Comparison of ENCODE assay signal across 9 mouse cellular contexts in the genomic region with DNA sequence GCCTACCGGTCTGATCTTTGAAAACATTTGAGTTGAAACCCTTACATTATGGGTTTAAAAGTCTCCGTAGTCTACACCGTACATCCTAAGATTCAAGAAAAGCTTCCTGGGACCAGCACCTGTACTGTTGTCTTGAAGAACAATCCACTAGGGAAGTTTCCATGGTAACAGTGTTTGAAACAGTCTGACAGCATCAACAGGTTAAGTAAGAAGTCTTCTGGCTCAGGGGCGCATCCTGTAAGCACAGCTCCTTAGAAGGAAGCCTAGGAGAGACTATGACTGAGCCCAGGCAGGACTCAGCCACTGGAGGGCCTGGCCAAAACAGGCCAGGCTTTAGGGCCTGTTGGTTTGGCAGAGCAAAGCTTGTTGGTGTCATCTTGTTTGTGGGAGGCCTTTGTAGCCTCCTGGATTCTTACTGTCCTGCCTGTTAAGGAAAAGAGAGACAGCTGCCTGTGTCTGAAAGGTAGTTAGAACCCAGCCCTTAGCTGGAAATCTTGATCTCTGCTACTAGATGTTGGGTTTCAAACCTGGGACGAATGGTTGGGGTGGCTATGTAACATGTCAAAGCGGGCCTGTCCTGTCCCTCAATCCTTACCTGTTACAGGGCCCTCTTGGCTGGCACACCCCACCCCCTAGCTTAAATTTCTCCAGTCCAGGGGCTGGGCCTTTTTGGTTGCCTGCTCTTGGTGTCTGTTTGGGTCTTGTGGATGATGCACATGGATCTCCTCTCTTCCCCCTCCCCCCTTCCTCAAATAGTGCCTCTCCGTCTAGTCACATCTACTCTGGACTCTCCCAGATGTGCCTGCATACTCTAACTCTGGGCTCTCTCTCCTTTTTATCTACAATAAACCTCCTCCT.
DNase-seq lines count a peak whose midpoint lies in the region; ATAC-seq lines count a peak whose summit lies in the region.
"Had no signal": no experiment of that assay in that cellular context is flagged by ENCODE, and none has a peak within 500 bp of the region (broad histone marks: within the 10 kb centered on the region; RNA-seq: fewer than 3 reads in every experiment).

No protein-coding gene starts in this region.

- no peaks in the 10 kb centered on the region for H3K9me3 ChIP-seq in heart, embryonic 14.5 days (ENCODE audit: control insufficient read depth, low read length)

- no peak overlapping the region for H3K4me2 ChIP-seq in heart, embryonic 14.5 days (ENCODE audit: low read length)

- ATAC-seq in heart, embryonic 14.5 days (ENCODE audit: insufficient number of reproducible peaks, insufficient read depth, low FRiP score, low read depth) = no peak
- peak; percentile 55 for ATAC-seq in inflammation-experienced regulatory T-cells, adult 6 months

- peaks cover 4% of the 10 kb centered on the region; the same call in 1 of the 2 replicates for H3K36me3 ChIP-seq in heart, embryonic 14.5 days (ENCODE audit: control insufficient read depth, insufficient read depth, low read length)

- DNase-seq in heart, postnatal 10 days = no peak
- DNase-seq in CD4-positive helper T cell, adult 2 months (ENCODE audit: low read depth, low spot score) = peak; percentile 42
- peak; percentile 44 for DNase-seq in ES-CJ7 (ENCODE audit: low read depth, low spot score)
- no peak for DNase-seq in ovary, postnatal 36 days (ENCODE audit: low spot score)
- no peak for DNase-seq in urinary bladder, postnatal 25 days (ENCODE audit: low spot score)
- DNase-seq: right cerebral cortex, postnatal 14 days had no signal

- intact Hi-C loops in heart, postnatal 10 days (cut with DNase I) = no loop called here

- H3K27me3 ChIP-seq in heart, embryonic 14.5 days (ENCODE audit: control insufficient read depth, insufficient read depth, low read length) = no peaks in the 10 kb centered on the region

- peaks cover 25 to 40% of the 10 kb centered on the region in 2 experiments for H3K4me1 ChIP-seq in heart, embryonic 14.5 days (ENCODE audit: control insufficient read depth in 2 of 2, insufficient read depth in 2 of 2, low read length in 2 of 2)

- WGBS in heart, embryonic 14.5 days = 86% methylated on average over 7 of the region's 7 CpGs

- peak overlapping the region; percentile 17 to 82; a peak in 3 of 4 replicates for H3K27ac ChIP-seq in heart, embryonic 14.5 days (replicated peaks in 1 of 2; ENCODE audit: control insufficient read depth in 1 of 2, insufficient read depth in 1 of 2, low read depth in 2 of 2, low read length in 2 of 2)
- H3K27ac ChIP-seq: liver, embryonic 14.5 days had no signal

- H3K9ac ChIP-seq in heart, embryonic 14.5 days (ENCODE audit: low read length) = no peak overlapping the region
- H3K9ac ChIP-seq: liver, embryonic 14.5 days had no signal

- no peak overlapping the region for H3K4me3 ChIP-seq in heart, embryonic 14.5 days (ENCODE audit: control insufficient read depth in 1 of 2, insufficient read depth in 1 of 2, low read depth in 1 of 2, low read length in 2 of 2)

Comparison
In these comparisons a context has a peak if more than half of its experiments do, and no peak if none do; other contexts are left out.
1. DNase-seq: peak in CD4-positive helper T cell, adult 2 months (single experiment) and ES-CJ7 (single experiment); none in heart, postnatal 10 days (0 of 2), ovary, postnatal 36 days (single experiment) and urinary bladder, postnatal 25 days (single experiment).